Mouse (Mus musculus) heart, embryonic 10.5 days (tissue): Measurements from ENCODE around the gene Aspm. TPM values are rescaled to one million over a fixed set of nuclear protein-coding genes. Genes with fewer than 3 reads are reported as not detected.
A peak's percentile ranks its signal among the peaks of the same experiment; 100 is the strongest.
"Not testable (repeated sequence)": the region's sequence is repeated elsewhere in the genome, so short reads cannot be mapped to it uniquely, and the experiment has no call there.

Source experiments
- DNase-seq: peaks from one replicate; pipeline ENCODE4 v3.0.0-alpha.2; 2017; ENCODE audit warnings: low spot score
- H3K27ac ChIP-seq: fragments of 300-500 bp; sonication (generic); 2 replicates; pipeline ENCODE4 v1.5.1; 2016; ENCODE audit warnings: mild to moderate bottlenecking
- H3K27me3 ChIP-seq: fragments of 300-500 bp; sonication (generic); 2 replicates; pipeline ENCODE4 v1.6.1; 2016; ENCODE audit warnings: mild to moderate bottlenecking; ENCODE audit not compliant: poor library complexity, insufficient read depth, severe bottlenecking
- H3K36me3 ChIP-seq: fragments of 300-500 bp; sonication (generic); 2 replicates; pipeline ENCODE4 v1.6.1; 2016; ENCODE audit warnings: mild to moderate bottlenecking, moderate library complexity
- H3K4me1 ChIP-seq: fragments of 300-500 bp; sonication (generic); 2 replicates; pipeline ENCODE4 v1.6.1; 2016; ENCODE audit warnings: mild to moderate bottlenecking
- H3K4me3 ChIP-seq: fragments of 300-500 bp; sonication (generic); 2 replicates; pipeline ENCODE4 v1.5.1; 2016; ENCODE audit warnings: mild to moderate bottlenecking, moderate library complexity
- H3K9me3 ChIP-seq: fragments of 300-500 bp; sonication (generic); 2 replicates; pipeline ENCODE4 v1.6.1; 2016; ENCODE audit warnings: mild to moderate bottlenecking, moderate library complexity
- WGBS: fragments of 180-500 bp; shearing (Covaris S2); methylation state at CpG from one replicate; pipeline ENCODE4 v1.1.7; 2016; 5-methylcytosine and 5-hydroxymethylcytosine counted together
- polyA plus RNA-seq: library from polyadenylated mRNA; unstranded; fragments of >200 nt; fragmentation: Nextera tagmentation; extraction: Ambion mirVana; gene quantifications from 2 replicates; pipeline ENCODE4 v1.2.1, GENCODE M21; 2016

Gene Aspm
- 13.9 and 14.7 TPM in 2 replicates for polyA plus RNA-seq

DNA sequence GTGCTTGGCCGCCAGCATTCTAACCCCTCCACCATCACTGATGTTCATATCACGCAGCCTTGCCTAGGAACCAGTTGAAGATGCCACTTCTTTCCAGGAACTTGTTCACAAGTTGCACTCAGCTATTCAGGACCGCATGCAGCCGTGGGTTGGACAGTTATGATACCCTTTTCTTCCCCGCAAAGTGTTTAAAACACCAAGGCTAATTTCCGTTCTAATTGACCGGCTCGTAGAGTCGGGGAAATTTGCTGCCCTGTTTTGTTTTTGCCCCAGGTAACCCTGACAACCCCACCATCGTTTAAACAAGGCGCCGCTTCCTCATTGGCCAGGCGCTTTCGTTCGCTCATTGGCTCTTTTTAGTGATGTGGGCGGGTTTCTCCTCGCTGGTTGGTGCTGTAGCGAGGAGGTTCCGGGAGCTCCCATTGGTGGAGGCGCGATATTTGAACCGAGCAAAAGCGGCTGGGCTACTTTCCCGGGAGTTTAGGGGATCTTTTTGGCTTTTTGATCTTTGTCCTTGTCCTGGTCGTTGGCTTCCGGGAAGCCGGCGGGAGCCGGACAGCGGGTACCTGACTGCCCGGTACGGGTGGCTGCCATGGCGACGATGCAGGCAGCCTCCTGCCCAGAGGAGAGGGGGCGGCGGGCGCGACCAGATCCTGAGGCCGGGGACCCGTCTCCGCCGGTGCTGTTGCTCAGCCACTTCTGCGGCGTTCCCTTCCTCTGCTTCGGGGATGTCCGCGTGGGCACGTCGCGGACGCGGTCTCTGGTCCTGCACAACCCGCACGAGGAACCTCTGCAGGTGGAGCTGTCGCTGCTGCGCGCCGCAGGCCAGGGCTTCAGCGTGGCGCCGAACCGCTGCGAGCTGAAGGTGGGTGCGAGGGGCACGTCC lies at the start of gene Aspm:
Gene Aspm, plus strand, starts transcription at position 433 of the 886 bp plus-strand sequence.
- peaks cover 7% of the 10 kb centered on the region; the same call in 1 of the 2 replicates for H3K4me1 ChIP-seq
- no peaks in the 10 kb centered on the region for H3K9me3 ChIP-seq
- no peaks in the 10 kb centered on the region for H3K27me3 ChIP-seq
- WGBS, result under 1% methylated on average over 64 of the region's 65 CpGs
- DNase-seq, result peak; percentile 98
- H3K36me3 ChIP-seq, result peaks cover 20% of the 10 kb centered on the region; the same call in 1 of the 2 replicates
- H3K27ac ChIP-seq, result peak within 1 kb of the TSS; percentile 94
- peak within 1 kb of the TSS; percentile 94 for H3K4me3 ChIP-seq

DNA sequence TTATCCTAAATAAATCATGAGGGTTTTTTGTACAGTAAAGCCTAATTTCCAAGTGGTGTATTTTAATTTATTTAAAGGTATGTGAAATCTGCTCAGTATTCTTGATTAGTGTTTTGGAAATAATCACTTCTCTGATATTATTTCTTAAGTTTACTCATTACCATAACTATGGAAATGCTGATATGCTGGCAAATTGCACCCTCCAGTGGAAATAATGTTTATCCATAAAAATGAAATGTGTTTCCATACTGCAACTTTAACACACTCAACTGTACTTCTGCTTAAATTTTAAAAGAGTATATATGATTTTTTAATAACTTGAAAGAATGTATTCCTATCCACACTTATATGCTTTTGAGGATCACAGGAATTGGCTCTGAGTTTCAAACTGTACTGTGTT lies 48.8 kb upstream of the Aspm start:
- DNase-seq, result no peak

DNA sequence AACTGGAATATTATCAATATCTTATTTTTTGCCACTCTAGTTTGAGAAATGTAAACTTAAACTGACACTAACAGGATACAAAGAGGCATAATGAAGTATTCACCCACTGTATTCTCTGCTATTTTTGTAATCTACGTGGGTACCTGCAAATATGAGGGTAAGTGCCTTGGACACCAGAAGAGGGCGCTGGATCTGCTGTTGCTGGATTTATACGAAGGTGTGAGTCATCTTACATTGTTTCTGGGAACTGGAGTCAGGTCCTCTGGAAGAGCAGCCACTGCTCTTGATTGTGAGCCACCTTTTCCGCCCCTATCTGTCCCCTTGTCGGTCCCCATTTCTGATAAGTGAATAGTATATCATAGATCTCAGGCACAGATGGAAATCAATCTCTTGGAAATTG lies 46.9 kb upstream of the Aspm start:
- H3K36me3 ChIP-seq, result no peaks in the 10 kb centered on the region
- WGBS, result 57% methylated on average over 5 of the region's 5 CpGs

More for the DNA sequence above, 48.8 kb upstream of the Aspm start:
- H3K4me3 ChIP-seq, result no peak overlapping the region
- H3K27me3 ChIP-seq, result no peaks in the 10 kb centered on the region
- no peaks in the 10 kb centered on the region for H3K9me3 ChIP-seq
- no peaks in the 10 kb centered on the region for H3K4me1 ChIP-seq
- H3K27ac ChIP-seq, result no peak overlapping the region
- no peaks in the 10 kb centered on the region for H3K36me3 ChIP-seq

DNA sequence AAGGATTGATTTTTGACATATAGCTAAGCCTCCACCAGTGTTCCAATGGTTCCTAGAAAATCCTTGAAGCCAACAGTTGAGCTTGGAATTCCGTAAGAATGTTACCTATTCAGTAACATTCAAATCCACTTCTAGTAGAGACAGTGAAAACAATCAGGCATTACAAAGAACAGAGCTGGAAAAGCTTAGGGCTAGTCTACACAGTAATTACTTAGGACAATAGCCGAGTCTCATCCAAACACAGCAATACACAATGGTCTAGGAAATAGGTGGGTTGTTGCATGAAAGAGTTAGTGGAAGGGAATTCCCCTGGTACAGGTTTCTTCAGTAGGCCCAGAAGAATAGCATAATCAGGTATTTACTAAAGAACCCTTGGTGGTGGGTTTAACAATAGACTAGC lies 42.2 kb upstream of the Aspm start:
- H3K36me3 ChIP-seq, H3K4me3 ChIP-seq, H3K27me3 ChIP-seq, H3K4me1 ChIP-seq, DNase-seq, H3K9me3 ChIP-seq, H3K27ac ChIP-seq: not testable (repeated sequence)
- 87% methylated on average over 2 of the region's 2 CpGs for WGBS

More for the DNA sequence above, 46.9 kb upstream of the Aspm start:
- Histone ChIP-seq H3K4me1 (no peaks in the 10 kb centered on the region), H3K27ac (no peak overlapping the region), H3K9me3 (no peaks in the 10 kb centered on the region), H3K27me3 (no peaks in the 10 kb centered on the region), H3K4me3 (no peak overlapping the region)
- DNase-seq, result no peak

GRCm38 (mm10) chr1:139413465-139413864 lies 41.1 kb upstream of the Aspm start:
- Histone ChIP-seq H3K27ac (no peak overlapping the region), H3K9me3 (no peaks in the 10 kb centered on the region), H3K4me1 (no peaks in the 10 kb centered on the region), H3K36me3 (no peaks in the 10 kb centered on the region), H3K27me3 (no peaks in the 10 kb centered on the region), H3K4me3 (no peak overlapping the region)
- no peak for DNase-seq
- whole genome bisulfite sequencing, result 81% methylated on average over 3 of the region's 3 CpGs

DNA sequence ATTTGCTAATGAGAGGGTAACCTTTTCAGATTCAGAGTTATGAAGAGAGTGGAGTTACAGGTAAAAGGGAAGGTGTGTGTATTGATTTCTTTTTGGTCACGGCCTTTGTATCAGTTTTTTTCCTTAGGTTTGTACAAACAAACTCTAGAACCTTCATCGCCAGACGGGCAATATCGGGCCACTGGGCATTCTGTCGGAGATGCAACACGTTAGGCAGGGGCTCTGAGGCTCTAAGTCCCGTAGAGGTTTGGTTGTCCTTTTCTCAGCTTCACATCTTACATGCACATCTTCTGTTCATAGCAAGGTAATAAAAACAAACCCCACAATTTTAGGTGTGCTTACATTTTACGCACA lies 33.1 kb upstream of the Aspm start:
- Histone ChIP-seq H3K36me3 (no peaks in the 10 kb centered on the region), H3K27ac (peak overlapping the region; percentile 99), H3K27me3 (no peaks in the 10 kb centered on the region), H3K4me3 (peak overlapping the region; percentile 89), H3K9me3 (no peaks in the 10 kb centered on the region), H3K4me1 (peaks cover 29% of the 10 kb centered on the region; the same call in 1 of the 2 replicates)
- no peak for DNase-seq
- WGBS, result 7% methylated on average over 8 of the region's 8 CpGs

DNA sequence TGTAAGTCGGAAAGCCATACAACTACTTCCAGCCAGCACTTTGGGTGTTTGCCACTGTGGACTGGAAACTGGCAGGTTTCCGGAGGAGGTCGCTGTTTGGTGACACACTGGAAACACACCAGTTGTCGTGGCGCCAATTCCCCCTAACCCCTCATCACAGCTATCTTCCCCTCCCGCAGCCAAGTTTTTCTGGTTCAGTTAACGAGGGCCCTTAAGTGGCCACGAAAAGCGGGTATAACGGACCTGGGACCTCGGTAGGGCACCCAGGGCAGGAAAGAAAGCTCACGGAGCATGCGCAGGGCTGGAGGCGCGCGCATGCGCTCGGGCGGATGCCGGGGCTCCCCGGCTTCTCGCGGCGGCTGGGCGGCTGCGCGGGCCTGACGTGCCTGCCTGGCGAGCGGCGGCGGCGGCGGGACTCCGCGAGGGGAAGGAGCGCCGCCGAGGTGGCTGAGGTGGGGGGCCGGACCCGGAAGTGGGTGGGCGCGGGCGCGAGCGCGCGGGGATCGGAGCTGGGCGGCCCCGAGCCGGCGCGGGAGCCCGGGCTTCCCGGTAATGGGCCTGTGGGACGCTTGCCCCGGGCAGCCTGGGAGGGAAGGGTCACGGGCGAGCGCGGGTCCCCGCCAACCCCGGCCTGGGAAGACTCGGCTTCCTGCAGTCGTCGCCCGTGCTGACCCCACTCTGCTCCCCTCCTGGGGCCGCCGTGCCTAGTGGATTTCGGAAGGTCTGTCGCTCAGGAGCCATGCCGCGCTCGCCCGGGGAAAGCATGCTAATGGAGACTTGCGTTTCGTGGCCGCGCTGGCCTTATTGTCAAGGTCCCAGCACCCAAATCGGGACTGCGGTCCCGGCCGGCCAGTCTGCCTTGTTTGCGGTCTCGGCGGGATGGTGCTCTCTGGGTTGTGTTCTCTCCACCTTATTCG lies 32.4 kb upstream of the Aspm start, which contains the start of gene Zbtb41:
Gene Zbtb41, plus strand, starts transcription at position 414 of the 917 bp plus-strand sequence.
- peak within 1 kb of the TSS; percentile 99 for H3K27ac ChIP-seq
- H3K27me3 ChIP-seq, result no peaks in the 10 kb centered on the region
- H3K4me1 ChIP-seq, result peaks cover 29% of the 10 kb centered on the region; the same call in 1 of the 2 replicates
- no peaks in the 10 kb centered on the region for H3K36me3 ChIP-seq
- H3K9me3 ChIP-seq, result no peaks in the 10 kb centered on the region
- peak within 1 kb of the TSS; percentile 89 for H3K4me3 ChIP-seq
- WGBS, result under 1% methylated on average over 88 of the region's 88 CpGs
- peak; percentile 92 for DNase-seq

DNA sequence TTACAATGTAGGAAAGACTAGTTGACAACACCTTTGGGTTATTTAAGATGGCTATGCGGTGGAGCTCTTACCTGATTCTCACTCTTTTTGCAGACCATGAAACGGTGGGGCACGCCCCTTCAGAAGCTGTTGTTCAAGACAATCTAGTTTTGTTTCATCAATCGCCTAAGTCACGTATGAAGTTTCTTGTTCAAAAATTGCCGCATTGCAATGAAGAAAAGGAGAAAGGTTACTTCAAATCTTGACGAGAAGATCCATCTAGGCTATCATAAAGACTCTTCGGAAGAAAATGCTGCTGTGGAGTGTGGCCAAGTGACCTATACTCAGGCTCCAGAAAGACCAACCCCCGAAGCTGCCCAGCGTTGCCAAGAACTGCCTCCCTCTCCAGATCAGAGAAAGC lies 31.6 kb upstream of the Aspm start:
- 28% methylated on average over 10 of the region's 10 CpGs for WGBS
- DNase-seq, result no peak
- Histone ChIP-seq H3K9me3 (no peaks in the 10 kb centered on the region), H3K36me3 (no peaks in the 10 kb centered on the region), H3K27me3 (no peaks in the 10 kb centered on the region), H3K4me1 (peaks cover 29% of the 10 kb centered on the region; the same call in 1 of the 2 replicates), H3K4me3 (peak overlapping the region; percentile 89), H3K27ac (peak overlapping the region; percentile 99; the same call in 1 of the 2 replicates)

DNA sequence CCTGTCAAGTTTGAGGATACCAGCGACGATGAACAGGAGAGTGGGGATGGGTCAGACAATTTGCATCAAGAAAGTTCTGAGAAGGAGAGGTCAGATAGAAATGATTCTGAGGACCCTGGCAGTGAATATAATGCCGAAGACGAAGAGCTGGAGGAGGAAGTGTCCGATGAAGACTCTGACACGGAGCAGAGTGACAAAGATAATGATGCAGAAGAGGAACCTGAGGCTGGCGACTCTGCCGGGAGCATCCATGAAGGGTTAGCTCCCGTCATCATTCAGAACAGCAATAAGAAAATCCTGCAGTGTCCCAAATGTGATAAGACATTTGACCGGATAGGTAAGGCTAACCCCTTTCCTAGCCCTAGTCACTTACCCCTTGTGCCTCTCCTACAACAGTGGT lies 30.6 kb upstream of the Aspm start:
- 30% methylated on average over 10 of the region's 10 CpGs for WGBS
- no peak for DNase-seq
- H3K27ac ChIP-seq, result no peak overlapping the region
- H3K4me1 ChIP-seq, result peaks cover 29% of the 10 kb centered on the region; the same call in 1 of the 2 replicates
- H3K9me3 ChIP-seq, result no peaks in the 10 kb centered on the region
- H3K27me3 ChIP-seq, result no peaks in the 10 kb centered on the region
- peaks cover 1% of the 10 kb centered on the region; the same call in 1 of the 2 replicates for H3K36me3 ChIP-seq
- peak overlapping the region; percentile 89 for H3K4me3 ChIP-seq

DNA sequence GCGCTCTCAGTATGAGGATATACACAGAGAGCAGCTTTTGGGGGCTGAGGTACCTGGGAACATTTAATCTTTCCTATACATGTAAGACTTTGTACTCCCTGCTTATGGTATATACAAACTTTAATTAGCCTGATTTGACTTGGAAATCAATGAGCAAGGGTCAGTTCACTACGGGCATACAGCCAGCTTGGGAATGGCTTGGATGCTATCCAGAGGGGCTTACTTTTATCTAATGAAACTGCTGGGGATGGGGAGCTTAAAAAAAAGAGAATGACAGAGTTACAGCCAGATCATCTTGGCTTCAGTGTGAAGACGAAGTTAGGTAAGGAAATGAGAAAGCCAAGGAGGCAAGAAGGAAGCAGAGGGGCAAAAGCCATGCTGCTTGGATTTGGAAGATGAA lies 29.6 kb upstream of the Aspm start:
- no peak for DNase-seq
- H3K4me1 ChIP-seq, result peaks cover 29% of the 10 kb centered on the region; the same call in 1 of the 2 replicates
- H3K9me3 ChIP-seq, result no peaks in the 10 kb centered on the region
- peak overlapping the region; percentile 49 for H3K4me3 ChIP-seq
- no peaks in the 10 kb centered on the region for H3K27me3 ChIP-seq
- H3K27ac ChIP-seq, result 0 out of 2 replicates have a peak overlapping the region, but pooled peaks have one; percentile 16
- WGBS, result 37% methylated on average over 3 of the region's 3 CpGs
- peaks cover 11% of the 10 kb centered on the region for H3K36me3 ChIP-seq

GRCm38 (mm10) chr1:139438373-139438772 lies 16.2 kb upstream of the Aspm start:
- DNase-seq, result no peak

DNA sequence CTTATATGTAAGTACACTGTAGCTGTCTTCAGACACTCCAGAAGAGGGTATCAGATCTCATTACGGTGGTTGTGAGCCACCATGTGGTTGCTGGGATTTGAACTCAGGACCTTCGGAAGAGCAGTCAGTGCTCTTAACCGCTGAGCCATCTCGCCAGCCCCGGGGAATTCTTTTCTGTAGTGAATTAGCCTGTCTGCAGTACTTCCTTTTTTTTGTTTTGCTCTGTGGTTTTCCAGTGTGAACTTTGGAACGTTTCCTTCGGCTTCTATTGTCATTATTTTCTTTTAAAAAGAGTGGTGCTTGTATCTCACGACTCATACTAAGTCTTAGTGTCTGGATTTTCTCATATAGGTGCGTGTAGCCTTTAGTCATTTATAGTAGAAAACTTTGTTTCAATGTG lies 11.5 kb upstream of the Aspm start:
- H3K27me3 ChIP-seq, H3K9me3 ChIP-seq, H3K27ac ChIP-seq, H3K4me1 ChIP-seq, DNase-seq, H3K4me3 ChIP-seq: not testable (repeated sequence)
- peaks cover 50% of the 10 kb centered on the region for H3K36me3 ChIP-seq
- WGBS, result 87% methylated on average over 9 of the region's 9 CpGs

More at GRCm38 (mm10) chr1:139438373-139438772, 16.2 kb upstream of the Aspm start:
- Histone ChIP-seq H3K27me3 (no peaks in the 10 kb centered on the region), H3K9me3 (no peaks in the 10 kb centered on the region), H3K4me1 (no peaks in the 10 kb centered on the region), H3K36me3 (peaks cover 66% of the 10 kb centered on the region), H3K27ac (no peak overlapping the region), H3K4me3 (no peak overlapping the region)
